Mouse (Mus musculus): ENCODE results near the gene Olfr1141. TPM values are rescaled to one million over a fixed set of nuclear protein-coding genes. Genes with fewer than 3 reads are reported as not detected.

Gene Olfr1141
- not detected for total RNA-seq (2021)

GRCm38 (mm10) chr2:87753891-87754290, at the start of gene Olfr1141:
Gene Olfr1141 (minus strand): TSS chr2:87753991.
- DNase-seq (ENCODE audit: low spot score in 2 of 2) = no peak
- intact Hi-C loops (cut with DNase I) = no loop called here

- intact Hi-C loops (cut with DNase I) = no loop called here
- no peak for DNase-seq (ENCODE audit: low spot score in 2 of 2)
Measured at GRCm38 (mm10) chr2:87800292-87800691, 46.5 kb upstream of the Olfr1141 start, which contains the start of gene Olfr1143. Gene Olfr1143 (plus strand): TSS chr2:87800592.

- intact Hi-C loops (cut with DNase I) = loop anchor here (10.0 kb wide), 1 partner anchor 384 kb away; no protein-coding TSS in a partner anchor
- no peak for DNase-seq (ENCODE audit: low spot score in 2 of 2)
Measured at GRCm38 (mm10) chr2:87779183-87779582, 25.4 kb upstream of the Olfr1141 start, which contains the start of gene Olfr152. Gene Olfr152 (plus strand): TSS chr2:87779483.

- intact Hi-C loops (cut with DNase I) = loop anchor here (10.0 kb wide), 1 partner anchor 381 kb away; no protein-coding TSS in a partner anchor
- DNase-seq (ENCODE audit: low spot score in 2 of 2) = peak in 1 of 2 experiments; percentile 19
Measured at GRCm38 (mm10) chr2:87776143-87776542, 22.4 kb upstream of the Olfr1141 start.

GRCm38 (mm10) chr2:87743452-87743851, 10.3 kb downstream of the Olfr1141 start, which contains the start of gene Olfr1140:
Gene Olfr1140 (plus strand): TSS chr2:87743752.
- intact Hi-C loops (cut with DNase I) = no loop called here

GRCm38 (mm10) chr2:87739878-87740277, 13.9 kb downstream of the Olfr1141 start, which contains the start of gene Olfr1138:
Gene Olfr1138 (minus strand): TSS chr2:87739978.
- no peak for DNase-seq (ENCODE audit: low spot score in 2 of 2)
- intact Hi-C loops (cut with DNase I) = no loop called here

More at GRCm38 (mm10) chr2:87743452-87743851, 10.3 kb downstream of the Olfr1141 start, which contains the start of gene Olfr1140:
- no peak for DNase-seq (ENCODE audit: low spot score in 2 of 2)

GRCm38 (mm10) chr2:87713079-87713478, 40.7 kb downstream of the Olfr1141 start, which contains the start of gene Olfr1137:
Gene Olfr1137 (minus strand): TSS chr2:87713179.
- no peak for DNase-seq (ENCODE audit: low spot score in 2 of 2)
- intact Hi-C loops (cut with DNase I) = no loop called here

Other genes with a start within 250 kb of the Olfr1141 start
- gene Pramel6, start 247.4 kb downstream of the Olfr1141 start, total RNA-seq (2021) = not detected
- gene Olfr153, start 222.2 kb downstream of the Olfr1141 start, total RNA-seq (2021) = not detected
- gene Olfr1128, start 208.4 kb downstream of the Olfr1141 start, total RNA-seq (2021) = not detected
- not detected for gene Olfr1129, start 180.1 kb downstream of the Olfr1141 start, total RNA-seq (2021)
- not detected for gene Olfr1130, start 147.8 kb downstream of the Olfr1141 start, total RNA-seq (2021)
- not detected for gene Olfr1131, start 126.9 kb downstream of the Olfr1141 start, total RNA-seq (2021)
- not detected for gene Olfr1132, start 116.5 kb downstream of the Olfr1141 start, total RNA-seq (2021)
- not detected for gene Olfr1133, start 106.6 kb downstream of the Olfr1141 start, total RNA-seq (2021)
- gene Olfr1134, start 95.5 kb downstream of the Olfr1141 start, total RNA-seq (2021) = not detected
- not detected for gene Olfr1135, start 80.3 kb downstream of the Olfr1141 start, total RNA-seq (2021)
- gene Olfr1136, start 60.0 kb downstream of the Olfr1141 start, total RNA-seq (2021) = not detected
- gene Olfr1137, start 40.8 kb downstream of the Olfr1141 start, total RNA-seq (2021) = not detected
- not detected for gene Olfr1138, start 14.0 kb downstream of the Olfr1141 start, total RNA-seq (2021)
- not detected for gene Olfr1140, start 10.2 kb downstream of the Olfr1141 start, total RNA-seq (2021)
- not detected for gene Olfr152, start 25.5 kb upstream of the Olfr1141 start, total RNA-seq (2021)
- not detected for gene Olfr1143, start 46.6 kb upstream of the Olfr1141 start, total RNA-seq (2021)
- gene Olfr1145, start 55.8 kb upstream of the Olfr1141 start, total RNA-seq (2021) = not detected
- gene Olfr1148, start 76.5 kb upstream of the Olfr1141 start, total RNA-seq (2021) = not detected
- not detected for gene Olfr1150-ps1, start 90.0 kb upstream of the Olfr1141 start, total RNA-seq (2021)
- not detected for gene Olfr1151, start 101.9 kb upstream of the Olfr1141 start, total RNA-seq (2021)
- not detected for gene Olfr1152, start 112.5 kb upstream of the Olfr1141 start, total RNA-seq (2021)
- not detected for gene Olfr1153, start 141.0 kb upstream of the Olfr1141 start, total RNA-seq (2021)
- gene Olfr1154, start 151.2 kb upstream of the Olfr1141 start, total RNA-seq (2021) = not detected
- gene Olfr1155, start 191.1 kb upstream of the Olfr1141 start, total RNA-seq (2021) = not detected
- gene Olfr1156, start 199.1 kb upstream of the Olfr1141 start, total RNA-seq (2021) = not detected
- not detected for gene Olfr1157, start 214.3 kb upstream of the Olfr1141 start, total RNA-seq (2021)
- gene Olfr74, start 220.7 kb upstream of the Olfr1141 start, total RNA-seq (2021) = not detected
- gene Olfr1158, start 236.1 kb upstream of the Olfr1141 start, total RNA-seq (2021) = not detected